Mouse (Mus musculus): ENCODE measurements around the gene G6pc3.

DNA sequence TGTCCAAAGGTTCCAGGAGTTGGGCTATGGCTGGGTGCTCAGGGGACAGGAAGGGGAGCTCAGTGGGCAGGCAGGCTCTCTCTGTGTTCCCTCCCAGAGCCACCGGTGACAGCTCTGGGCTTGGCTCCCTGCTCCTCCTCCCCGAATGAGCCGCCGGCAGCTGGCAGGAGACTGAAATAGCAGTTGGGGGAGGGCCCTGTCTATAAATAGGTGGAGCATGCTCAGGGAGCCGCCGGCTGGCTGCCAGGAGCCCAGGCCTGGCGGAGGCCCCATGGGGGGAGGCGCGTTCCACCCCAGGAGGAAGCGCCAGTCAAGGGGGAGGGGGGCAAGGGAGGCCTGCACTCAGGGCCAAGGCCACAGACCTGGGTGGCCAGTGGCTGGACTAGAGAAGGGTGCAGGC, 29.4 kb downstream of the G6pc3 start:
- TF ChIP-seq CTCF (IDR thresholded peaks at IDR 0.05; ENCODE audit: low read depth) (no peak), EP300 (IDR thresholded peaks at IDR 0.05; ENCODE audit: low read depth) (peak; percentile 99)
